In the genomic region with DNA sequence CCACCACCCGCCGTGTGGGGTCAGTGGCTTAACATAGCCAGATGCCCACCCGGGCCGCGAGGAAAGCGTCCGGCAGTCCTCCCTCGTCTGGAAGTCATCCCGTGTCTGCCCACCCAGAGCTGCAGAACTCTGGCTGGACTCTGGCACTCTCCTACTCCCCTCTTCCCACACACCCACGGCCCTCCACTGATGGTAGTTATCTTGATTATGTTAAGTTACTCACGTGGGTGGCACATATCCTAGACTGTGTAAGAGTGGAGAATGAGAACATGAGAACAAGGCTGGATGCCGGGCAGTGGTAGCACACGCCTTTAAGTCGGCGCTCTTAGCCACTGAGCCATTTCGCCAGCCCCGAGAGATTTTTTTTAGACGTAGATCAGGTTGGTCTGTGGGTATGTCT, we compare ENCODE assay signal across 31 mouse cellular contexts. TPM values are rescaled to one million over a fixed set of nuclear protein-coding genes. Genes with fewer than 3 reads are reported as not detected.
"Had no signal": no experiment of that assay in that cellular context is flagged by ENCODE, and none has a peak within 500 bp of the region (broad histone marks: within the 10 kb centered on the region; RNA-seq: fewer than 3 reads in every experiment).

No protein-coding gene starts in this region.

- H3K27me3 ChIP-seq: limb, embryonic 12.5 days; limb, embryonic 15.5 days; lung, embryonic 15.5 days had no signal

- H3K9ac ChIP-seq: limb, embryonic 12.5 days; limb, embryonic 15.5 days; liver, embryonic 12.5 days; liver, embryonic 15.5 days; lung, embryonic 15.5 days; midbrain, embryonic 13.5 days; neural tube, embryonic 13.5 days had no signal

- ATAC-seq: intestine, postnatal 0 days; liver, embryonic 12.5 days; midbrain, embryonic 13.5 days; midbrain, embryonic 16.5 days had no signal

- DNase-seq: kidney, adult 2 months; kidney, postnatal 25 days; layer of hippocampus, adult 9-11 months; layer of hippocampus, postnatal 36 days; left cerebral cortex, postnatal 4 days; lung, adult 18-20 months; lung, postnatal 10 days; lung, postnatal 36 days; retina, postnatal 1 day; right cerebral cortex, postnatal 14 days; right cerebral cortex, postnatal 4 days; thymus, adult 2 months; thymus, postnatal 14 days; thymus, postnatal 4 days had no signal

- H3K4me2 ChIP-seq: limb, embryonic 12.5 days; limb, embryonic 15.5 days; liver, embryonic 12.5 days; liver, embryonic 15.5 days; lung, embryonic 15.5 days; midbrain, embryonic 13.5 days; neural tube, embryonic 13.5 days had no signal

- H3K9me3 ChIP-seq: limb, embryonic 12.5 days; limb, embryonic 15.5 days; liver, embryonic 12.5 days; liver, embryonic 15.5 days; lung, embryonic 15.5 days; megakaryocyte, embryonic 14.5 days; midbrain, embryonic 10.5 days; midbrain, embryonic 13.5 days; neural tube, embryonic 13.5 days had no signal

- H3K27ac ChIP-seq: kidney, postnatal 0 days; layer of hippocampus, adult 2 months; left cerebral cortex, adult 2 months; limb, embryonic 12.5 days; limb, embryonic 15.5 days; liver, embryonic 12.5 days; liver, embryonic 15.5 days; lung, embryonic 15.5 days; midbrain, embryonic 10.5 days; midbrain, embryonic 13.5 days; neural tube, embryonic 13.5 days; stomach, postnatal 0 days had no signal

- H3K36me3 ChIP-seq: limb, embryonic 12.5 days; limb, embryonic 15.5 days; liver, embryonic 12.5 days; liver, embryonic 15.5 days; lung, embryonic 15.5 days; midbrain, embryonic 10.5 days; midbrain, embryonic 13.5 days; neural tube, embryonic 13.5 days had no signal

- H3K4me3 ChIP-seq: layer of hippocampus, adult 2 months; left cerebral cortex, adult 2 months; limb, embryonic 12.5 days; limb, embryonic 15.5 days; liver, embryonic 12.5 days; liver, embryonic 15.5 days; lung, embryonic 15.5 days; megakaryocyte, embryonic 14.5 days; midbrain, embryonic 10.5 days; midbrain, embryonic 13.5 days; myocyte; neural tube, embryonic 13.5 days had no signal

RNA-seq across cellular contexts. Expression of a gene that starts 4.7 kb away (rescaled TPM):
- total RNA-seq: neutrophil, adult 5-6 weeks had no signal
